Mouse (Mus musculus) kidney, postnatal 10 days (tissue): ENCODE measurements around the gene Tmem248.

ENCODE experiments used
- DNase-seq: peaks from one replicate; pipeline ENCODE4 v3.0.0; 2021; ENCODE audit warnings: mixed read lengths

The Tmem248 gene

DNA sequence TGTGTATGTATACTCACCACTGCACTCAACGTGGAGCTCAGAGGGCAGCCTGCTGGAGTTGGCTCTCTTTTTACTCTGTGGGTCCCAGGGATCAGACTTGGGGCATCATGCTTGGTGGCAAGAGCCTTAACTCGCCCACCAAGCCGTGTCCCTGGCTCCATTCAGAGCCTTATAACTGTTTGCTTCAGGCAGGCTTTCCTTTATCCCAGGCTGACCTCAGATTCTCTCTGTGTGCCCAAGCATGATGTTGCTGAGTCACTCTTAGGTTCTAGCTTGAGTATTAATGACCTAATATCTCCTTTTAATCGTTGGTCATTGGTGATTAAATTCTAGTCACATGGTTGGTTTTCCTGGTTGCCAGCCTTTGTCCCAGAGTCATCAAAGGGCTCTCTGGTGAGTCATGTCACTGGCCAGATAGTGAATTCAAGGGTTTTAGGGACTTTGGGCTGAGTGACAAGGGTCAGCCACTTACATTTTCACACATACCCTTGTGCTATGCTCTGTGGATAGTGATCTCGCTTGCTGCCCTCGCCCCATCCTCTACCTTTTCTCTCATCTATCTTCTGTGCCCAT lies 47.6 kb downstream of the Tmem248 start:
- DNase-seq: no peak

DNA sequence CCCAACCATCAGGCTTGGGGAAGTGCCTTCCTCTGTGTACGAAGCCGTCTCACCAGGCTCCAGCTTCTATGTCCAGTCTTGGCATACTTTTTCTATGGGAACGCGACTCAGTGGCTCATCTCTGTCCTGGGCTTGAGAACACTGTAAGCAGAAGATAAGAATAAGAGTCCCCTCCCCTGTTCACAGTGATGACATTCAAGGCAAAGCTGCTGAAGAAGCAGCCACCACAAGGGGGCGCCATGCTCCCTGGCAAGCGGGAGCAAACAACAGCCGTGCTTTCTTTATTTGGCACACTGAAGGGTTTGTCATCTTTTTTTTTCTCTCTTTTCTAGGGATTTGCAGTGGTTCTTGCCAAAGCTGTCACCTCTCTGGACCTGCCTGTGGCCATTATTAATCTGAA lies 49.8 kb downstream of the Tmem248 start:
- DNase-seq: peak; percentile 46

DNA sequence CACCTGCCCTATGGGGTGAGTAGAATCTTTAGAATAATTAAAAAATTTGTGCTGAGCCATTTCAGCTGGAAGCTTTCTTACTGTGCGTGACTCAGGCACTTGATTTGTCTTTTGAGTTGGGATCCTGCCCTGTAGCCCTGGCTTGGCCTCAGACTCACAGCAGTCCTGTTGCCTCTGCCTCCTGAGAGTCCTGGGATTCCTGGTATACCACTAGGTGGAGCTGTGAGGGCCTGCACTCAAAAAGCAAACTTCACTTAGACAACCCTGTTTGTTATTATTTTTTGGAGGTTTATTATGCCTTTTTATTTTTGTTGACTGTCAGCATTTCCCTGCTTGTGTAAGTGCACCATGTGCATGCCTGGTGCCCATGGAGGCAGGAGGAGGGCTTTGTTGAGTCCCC lies 50.4 kb downstream of the Tmem248 start:
- DNase-seq: peak; percentile 42

DNA sequence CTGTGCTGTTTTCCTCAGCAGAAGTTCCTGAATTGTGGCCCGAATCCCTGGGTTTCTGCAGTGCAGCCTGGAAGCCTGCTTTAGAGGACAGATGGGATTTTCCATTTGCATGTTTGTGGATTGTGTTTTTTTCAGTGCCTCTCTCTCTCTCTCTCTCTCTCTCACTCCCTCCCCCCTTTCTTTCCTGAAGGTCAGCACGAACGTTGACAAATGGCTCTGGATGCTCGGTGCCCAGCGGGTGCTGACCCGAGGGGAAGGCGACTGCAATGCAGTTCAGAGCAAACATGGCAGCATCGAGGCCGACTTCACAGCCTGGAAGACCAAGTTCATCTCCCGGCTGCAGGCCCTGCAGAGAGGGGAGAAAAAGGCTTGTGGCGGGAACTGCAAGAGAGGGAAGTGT lies 52.1 kb downstream of the Tmem248 start:
- DNase-seq: no peak

DNA sequence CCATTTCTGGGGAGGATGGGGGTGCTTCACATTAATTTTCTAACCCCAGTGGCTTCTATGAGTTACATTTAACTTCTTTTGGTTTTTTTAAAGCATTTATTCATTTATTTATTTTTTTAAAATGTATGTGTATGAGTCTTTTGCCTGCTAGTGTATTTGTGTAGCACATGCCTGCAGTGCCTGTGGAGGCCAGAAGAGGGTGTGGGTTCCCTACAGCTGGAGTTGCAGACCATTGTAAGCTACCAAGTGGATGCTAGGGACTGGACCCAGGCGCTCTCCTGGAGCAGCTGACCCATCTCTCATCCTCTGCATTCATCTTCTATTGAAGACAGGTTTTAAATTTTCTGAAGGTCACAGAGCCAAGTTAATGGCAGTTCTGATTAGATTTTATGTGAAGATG lies 55.5 kb downstream of the Tmem248 start:
- DNase-seq: no peak

DNA sequence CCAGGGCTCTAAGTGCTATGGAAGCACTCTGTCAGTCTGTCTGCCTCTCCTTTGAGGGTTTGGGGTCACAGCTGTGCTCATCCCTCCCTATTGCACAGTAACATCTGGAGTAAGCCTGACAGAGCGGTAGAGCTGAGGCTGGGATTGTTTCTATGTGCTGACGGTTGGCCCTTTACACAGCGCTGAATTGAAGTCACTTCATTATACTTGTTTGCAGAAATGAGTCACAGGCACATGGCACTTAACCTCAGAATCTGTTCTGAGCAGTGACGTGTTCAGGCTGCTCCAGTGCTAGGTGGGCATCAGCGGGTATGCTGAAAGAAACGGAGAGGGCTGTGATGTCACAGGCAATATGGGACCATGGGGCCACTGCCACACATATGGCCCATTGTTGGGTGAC lies 56.2 kb downstream of the Tmem248 start:
- DNase-seq: no peak

DNA sequence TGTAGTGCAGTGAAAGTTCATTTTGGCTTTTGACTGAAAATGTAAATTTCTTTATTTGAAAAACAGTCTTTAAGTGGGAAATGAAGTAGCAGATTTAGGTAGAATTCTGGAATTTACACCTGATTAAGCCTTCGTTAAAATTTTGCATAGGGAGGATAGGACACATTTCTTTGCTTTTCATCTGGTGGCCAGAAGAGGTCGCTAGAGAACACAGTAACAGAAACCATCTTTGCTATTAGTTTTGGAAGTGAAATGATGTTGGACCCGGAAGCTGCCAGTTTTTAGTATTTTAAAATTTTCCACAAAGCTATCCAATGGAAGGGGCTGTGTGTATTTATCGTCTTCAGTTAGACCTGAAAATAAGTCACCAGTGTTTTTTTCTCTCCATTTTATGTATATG lies 58.6 kb downstream of the Tmem248 start:
- peak; percentile 60 for DNase-seq

DNA sequence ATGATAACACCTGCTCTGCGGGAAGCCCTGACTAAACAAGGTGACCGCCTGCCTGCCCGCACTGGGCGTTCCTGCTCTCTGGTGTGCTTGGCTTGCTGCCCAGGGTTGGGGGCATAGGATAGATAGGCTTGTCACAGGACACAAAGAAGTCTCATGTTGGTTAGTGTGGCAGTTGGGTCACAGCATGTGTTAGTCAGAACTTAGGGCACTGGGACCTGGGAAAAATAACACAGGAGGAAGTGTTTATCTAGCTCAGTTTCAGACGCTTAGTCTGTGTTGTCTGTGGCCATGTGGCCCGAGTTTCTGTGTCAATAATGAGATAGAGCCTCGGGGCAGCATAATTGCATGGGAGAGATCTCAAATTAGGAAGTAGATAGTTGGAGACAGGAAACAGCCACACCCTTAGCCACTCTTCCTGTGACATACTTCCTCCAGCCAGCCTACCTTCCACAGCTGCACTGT lies 61.2 kb downstream of the Tmem248 start:
- DNase-seq: no peak

DNA sequence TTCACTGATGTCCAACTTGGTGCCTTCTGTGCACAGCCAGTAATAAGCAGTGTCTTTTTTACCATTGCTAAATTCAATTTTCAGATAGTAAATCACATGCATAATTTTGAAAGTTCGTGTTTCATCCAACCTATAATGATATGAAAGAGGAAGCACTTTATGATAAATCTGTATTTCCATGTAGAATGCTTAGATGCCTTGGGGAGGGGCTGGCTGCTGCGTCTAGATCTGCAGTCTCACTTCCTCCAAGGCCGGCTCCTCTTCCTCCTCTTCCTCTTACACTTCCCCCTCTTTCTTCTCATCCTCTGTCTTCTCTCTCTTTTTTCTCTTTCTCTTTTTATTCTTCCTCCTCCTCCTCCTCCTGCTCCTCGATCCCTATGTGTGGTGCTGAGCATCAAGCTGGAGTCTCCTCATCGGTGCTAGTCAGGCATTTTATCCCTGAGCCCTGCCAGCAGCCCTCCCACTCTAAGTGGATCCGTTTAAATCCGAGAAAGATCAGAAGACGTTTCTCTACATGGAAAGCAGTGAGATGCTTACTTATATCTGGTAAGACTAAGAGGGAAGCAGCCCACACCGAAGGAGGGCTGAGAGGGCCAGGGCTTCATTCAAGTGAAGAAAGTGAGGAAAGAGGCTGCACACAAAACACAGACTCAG lies 66.3 kb downstream of the Tmem248 start:
- DNase-seq: no peak

DNA sequence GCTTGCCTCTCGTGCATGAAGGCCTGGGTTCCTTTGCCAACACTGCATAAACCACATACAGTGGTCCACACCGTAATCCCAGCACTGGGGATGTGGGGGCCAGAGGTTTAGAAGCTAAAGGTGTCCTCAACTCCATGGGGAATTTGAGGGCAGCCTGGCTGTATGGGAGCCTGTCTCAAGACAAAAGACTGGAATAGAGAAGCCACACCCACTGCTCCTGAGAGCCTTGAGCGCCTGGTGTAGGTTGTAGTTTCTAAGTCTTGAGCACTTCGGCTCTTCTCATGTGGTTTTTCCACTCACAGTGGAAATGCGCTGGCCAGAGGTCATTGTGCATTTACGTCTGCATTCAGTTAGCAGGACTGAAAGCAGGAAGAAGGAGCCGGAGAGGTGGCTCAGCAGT lies 71.2 kb downstream of the Tmem248 start:
- no peak for DNase-seq

DNA sequence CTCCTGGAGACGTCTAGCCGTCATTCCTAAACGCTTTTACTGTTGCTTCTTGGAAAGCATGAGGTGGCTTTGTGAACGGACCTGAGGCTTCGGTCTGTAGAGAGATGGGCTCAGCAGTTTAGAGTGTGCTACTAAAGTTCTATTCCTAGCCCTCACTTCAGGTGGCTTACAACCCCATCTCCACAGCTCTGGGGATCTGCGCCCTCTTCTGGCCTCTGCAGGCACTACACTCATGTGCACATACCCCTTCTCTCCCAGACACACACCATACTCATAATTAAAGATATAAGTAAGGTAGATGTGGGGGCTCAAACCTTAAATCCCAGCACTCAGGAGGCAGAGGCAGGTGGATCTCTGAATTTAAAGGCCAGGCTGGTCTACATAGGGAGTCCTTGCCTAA lies 73.4 kb downstream of the Tmem248 start:
- DNase-seq: no peak

DNA sequence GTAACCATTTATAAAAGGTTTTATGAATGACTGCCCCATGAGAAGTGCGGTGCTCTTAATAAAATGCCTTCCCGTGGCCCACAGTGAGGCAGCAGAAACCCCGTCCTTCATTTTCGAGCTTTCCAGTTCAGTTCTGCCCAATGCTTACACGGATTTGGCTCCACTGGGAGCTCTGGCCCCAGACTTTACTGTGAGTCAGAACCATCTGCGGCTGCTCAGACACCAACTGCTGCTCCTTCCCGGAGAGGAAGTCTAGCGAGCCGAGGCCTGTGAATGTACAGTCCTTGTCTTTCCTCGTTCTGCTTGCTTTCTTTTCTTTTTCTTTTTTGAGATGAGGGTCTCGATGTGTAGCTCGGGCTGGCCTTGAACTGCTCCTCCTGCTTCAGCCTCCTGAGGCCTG lies 73.9 kb downstream of the Tmem248 start:
- no peak for DNase-seq

DNA sequence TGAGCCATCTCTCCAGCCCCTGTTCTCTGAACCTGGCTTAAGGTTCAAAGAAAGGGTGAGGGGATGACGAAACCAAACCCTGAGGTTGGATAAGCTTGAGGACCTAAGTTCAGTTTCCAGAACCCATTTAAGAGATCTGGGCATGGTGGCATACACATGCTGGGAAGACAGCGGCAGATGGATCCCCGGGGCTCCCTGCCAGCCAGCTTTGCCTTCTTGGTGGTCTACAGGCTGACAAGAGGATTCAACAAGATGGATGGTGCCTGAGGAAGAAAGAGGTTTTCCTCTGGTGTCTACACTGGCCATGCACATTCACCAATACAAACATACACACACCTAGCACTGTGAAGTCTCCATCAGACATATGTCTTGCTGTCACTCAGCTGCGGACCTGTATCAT lies 76.1 kb downstream of the Tmem248 start:
- no peak for DNase-seq
